Mouse (Mus musculus) natural killer cell, adult 2 months (primary cell): ENCODE results near the gene Zdhhc21.

Experiments used
- DNase-seq, 2 experiments: peaks; one replicate each; pipeline ENCODE4 v3.0.0; 2022; ENCODE audit warnings: low spot score in 2 of 2

Gene Zdhhc21

DNA sequence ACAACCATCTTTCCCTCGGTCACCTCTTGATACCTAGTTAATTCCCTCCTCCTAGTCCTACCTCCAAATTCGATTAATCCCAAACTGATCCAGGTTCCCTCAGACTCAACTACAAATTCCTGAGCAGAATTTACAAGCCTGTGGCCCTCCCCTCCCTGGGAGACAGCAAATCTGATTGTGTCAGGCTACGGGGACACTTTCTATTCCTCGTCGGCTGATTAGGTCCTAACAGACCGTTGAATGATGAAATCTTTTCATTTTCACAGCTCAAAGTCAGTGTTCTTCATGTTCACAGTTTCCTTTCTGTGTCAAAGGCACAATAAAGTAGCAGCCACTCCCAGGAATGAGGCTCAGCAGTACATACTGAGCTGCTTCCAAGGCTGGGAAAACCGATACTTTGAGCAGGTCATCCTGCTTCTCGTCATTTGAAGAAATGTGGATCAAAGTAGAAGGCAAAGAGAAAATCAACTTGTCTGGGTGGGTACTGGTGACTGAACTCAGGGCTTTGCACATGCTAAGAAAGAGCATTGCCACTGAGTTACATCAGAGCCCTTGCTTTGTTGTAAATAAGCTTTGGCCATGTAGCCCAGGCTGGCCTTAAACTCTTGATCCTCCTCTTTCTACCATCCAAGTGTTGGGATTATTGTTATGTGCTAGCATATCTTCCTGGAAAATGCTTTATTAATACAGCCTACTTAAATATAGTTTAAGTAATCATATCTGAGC lies 5.4 kb upstream of the Zdhhc21 start:
- DNase-seq, result no peak

- DNase-seq, result no peak
Measured at GRCm38 (mm10) chr4:82863316-82863715, 3.6 kb upstream of the Zdhhc21 start.

GRCm38 (mm10) chr4:82861451-82861850 lies 1.7 kb upstream of the Zdhhc21 start:
- no peak for DNase-seq

DNA sequence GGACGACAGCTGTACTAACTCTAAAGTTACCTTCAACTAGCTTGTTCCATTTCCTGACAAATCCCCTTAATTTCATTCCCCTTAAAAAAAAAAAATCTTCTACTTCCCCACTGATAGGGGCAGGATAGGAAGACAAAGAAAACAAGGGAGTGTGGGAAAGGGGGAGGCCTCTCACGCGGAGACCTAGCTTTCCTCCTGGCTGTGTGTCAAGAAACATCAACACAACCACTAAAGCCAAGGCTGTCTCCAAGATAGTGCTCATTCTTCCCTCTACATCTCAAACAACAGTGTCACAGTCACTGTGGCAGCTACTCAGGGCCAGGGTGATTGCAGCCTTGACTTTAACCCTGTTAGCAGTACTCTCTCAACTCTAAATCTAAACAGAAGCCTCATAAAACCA lies 808 bp upstream of the Zdhhc21 start:
- DNase-seq, result no peak

GRCm38 (mm10) chr4:82858431-82859010 lies 1.2 kb downstream of the Zdhhc21 start:
- no peak for DNase-seq

GRCm38 (mm10) chr4:82856986-82857385 lies 2.8 kb downstream of the Zdhhc21 start:
- no peak for DNase-seq

DNA sequence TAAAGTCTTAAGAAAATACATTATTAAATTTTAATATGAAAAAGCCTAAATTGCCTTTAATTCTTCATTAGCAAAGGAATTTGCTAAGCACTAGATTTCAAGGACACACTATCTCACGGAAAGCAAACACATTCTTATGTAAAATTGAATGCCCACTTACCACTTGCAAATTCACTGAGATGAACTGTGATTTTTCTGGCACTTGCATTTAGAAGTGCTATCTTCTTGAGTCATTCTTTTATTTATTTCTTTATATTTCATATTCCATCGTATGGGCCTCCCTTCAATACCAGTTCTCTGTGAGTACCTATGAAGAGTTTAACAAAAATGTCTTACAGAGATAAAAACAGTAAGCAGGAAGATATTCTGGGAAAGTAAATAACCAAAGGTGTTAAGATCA lies 5.9 kb downstream of the Zdhhc21 start:
- no peak for DNase-seq

GRCm38 (mm10) chr4:82848552-82849234 lies 11.1 kb downstream of the Zdhhc21 start:
- DNase-seq, result peak in 1 of 2 experiments; percentile 10

- no peak for DNase-seq
Measured at GRCm38 (mm10) chr4:82837526-82838240, 22.1 kb downstream of the Zdhhc21 start.

DNA sequence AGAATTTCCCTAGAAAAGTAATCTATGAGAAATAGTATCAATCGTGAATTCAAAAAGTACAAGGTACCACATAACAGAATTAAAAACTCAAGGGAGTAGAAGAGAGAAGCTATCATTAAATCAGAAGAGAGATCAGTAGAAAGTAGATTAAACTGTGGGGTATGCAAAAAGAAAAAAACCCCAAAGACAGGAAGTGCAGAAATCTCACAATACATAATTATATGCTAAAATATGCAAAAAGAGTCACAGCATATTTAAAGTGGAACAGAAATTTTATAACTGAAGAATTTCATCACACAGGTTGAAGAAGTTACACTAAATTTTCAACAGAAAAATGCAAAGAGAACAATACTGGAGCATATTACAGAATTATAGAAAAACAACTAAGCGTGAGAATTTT lies 28.6 kb downstream of the Zdhhc21 start:
- no peak for DNase-seq

- no peak for DNase-seq
Measured at GRCm38 (mm10) chr4:82829429-82829828, 30.3 kb downstream of the Zdhhc21 start.

GRCm38 (mm10) chr4:82827001-82827400 lies 32.8 kb downstream of the Zdhhc21 start:
- DNase-seq, result no peak

- DNase-seq, result no peak
Measured at GRCm38 (mm10) chr4:82817833-82818232, 41.9 kb downstream of the Zdhhc21 start.

DNA sequence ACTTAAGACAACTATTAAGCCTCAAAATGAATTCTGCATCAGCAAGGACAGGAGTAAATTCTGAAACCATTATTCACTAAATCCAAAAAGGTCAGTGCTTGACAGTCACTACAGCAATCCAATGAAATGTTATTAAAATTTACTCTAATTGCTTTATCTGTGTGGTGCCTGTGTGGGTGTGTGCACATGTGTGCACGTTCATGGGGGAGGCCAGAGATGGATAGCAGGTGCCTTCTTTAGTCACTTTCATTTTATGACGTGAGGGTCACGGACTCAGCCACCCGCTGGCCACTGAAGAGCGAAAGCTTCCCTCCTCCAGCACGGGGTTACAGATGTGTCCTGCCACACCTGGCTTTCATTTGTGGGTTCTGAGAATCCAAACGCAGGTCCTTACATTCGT lies 43.4 kb downstream of the Zdhhc21 start:
- no peak for DNase-seq

- DNase-seq, result no peak
Measured at GRCm38 (mm10) chr4:82815296-82815695, 44.5 kb downstream of the Zdhhc21 start.

GRCm38 (mm10) chr4:82813356-82813755 lies 46.4 kb downstream of the Zdhhc21 start:
- no peak for DNase-seq

GRCm38 (mm10) chr4:82807811-82808210 lies 51.9 kb downstream of the Zdhhc21 start:
- no peak for DNase-seq

DNA sequence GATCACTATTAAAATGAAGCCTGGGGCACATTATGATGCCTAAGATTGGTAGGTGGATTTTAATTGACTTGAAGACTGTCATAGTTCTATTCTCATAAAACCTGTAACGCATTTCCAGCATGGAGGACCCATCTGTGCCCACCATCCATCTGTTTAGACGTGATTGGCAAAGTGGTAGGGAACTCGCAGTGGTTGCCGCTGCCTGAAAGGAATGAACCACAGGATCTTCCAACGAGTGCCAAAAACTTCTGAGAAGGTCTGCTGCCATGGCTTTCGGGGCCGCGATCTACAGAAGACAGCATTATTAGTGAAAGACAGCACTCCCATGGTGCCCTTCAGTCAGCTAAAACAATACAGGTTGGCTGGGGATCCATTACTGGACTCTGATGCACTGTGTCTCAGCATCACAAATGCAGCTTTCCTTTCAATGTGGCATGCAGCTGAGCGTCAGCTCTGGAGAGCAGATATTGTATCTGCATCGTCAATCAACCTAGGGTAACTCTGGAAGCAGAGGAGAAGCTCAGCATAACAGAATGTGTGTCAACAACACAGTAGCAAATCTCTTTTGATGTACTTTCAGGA lies 53.5 kb downstream of the Zdhhc21 start:
- DNase-seq, result no peak

DNA sequence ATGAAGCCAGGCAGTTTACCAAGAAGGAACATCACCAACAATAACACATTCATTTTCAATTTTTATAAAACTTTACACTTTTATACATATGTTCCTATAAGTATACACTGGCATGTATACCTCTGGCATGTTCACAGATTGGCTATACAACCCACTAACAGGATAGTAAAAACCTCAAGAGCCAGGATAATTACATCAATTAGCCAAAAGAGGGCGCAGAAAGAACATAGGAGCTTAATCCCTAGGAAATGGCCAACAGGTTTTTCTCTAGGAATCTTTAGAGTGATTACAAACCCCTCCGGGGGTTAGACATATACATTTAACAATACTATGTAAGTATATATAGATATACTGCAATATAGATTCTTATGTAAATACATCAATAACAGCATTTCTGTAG lies 55.7 kb downstream of the Zdhhc21 start:
- DNase-seq, result no peak

DNA sequence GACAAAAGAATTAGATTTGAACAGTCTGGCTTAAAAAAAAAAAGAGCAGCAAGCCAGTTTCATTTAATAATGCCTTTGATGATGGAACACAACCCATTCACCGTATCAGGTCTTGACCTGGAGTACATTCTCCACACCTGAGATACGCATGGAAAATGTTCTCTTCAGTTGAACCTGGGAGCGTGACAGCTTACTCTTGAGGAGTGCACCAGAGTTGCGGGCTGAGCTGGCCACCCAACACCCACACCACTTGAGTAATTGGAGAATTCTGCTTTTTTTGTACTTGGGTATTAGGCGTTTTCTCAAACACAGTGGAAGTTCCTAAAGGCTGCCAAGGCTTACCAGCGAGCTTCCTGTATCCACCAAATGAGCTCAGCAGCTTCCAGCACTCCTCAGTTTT lies 66.2 kb downstream of the Zdhhc21 start:
- DNase-seq, result no peak

GRCm38 (mm10) chr4:82792906-82793580 lies 66.7 kb downstream of the Zdhhc21 start:
- no peak for DNase-seq
